Mouse (Mus musculus): ENCODE data around the gene B3gat2.

- TF ChIP-seq ZC3H11A (IDR thresholded peaks at IDR 0.05; ENCODE audit: borderline replicate concordance, low read depth, low read length) (no peak), MAFK (IDR thresholded peaks at IDR 0.05; ENCODE audit: insufficient read depth, low read depth, low read length) (no peak), CHD2 (IDR thresholded peaks at IDR 0.05; ENCODE audit: low read depth, low read length) (no peak)
Measured at GRCm38 (mm10) chr1:23762136-23762687, 659 bp downstream of the B3gat2 start.
